Mouse (Mus musculus) hindbrain, embryonic 16.5 days (tissue): ENCODE data around the gene Spred2. TPM values are rescaled to one million over a fixed set of nuclear protein-coding genes. Genes with fewer than 3 reads are reported as not detected.

Experiments used
- ATAC-seq: fragments of 200-750 bp; cut with Nextera tagmentation; 2 replicates; pipeline ENCODE4 v1.8.0; 2017; ENCODE audit warnings: moderate TSS enrichment, moderate library complexity
- H3K27ac ChIP-seq: fragments of 300-500 bp; sonication (generic); 2 replicates; pipeline ENCODE4 v1.5.1; 2014; ENCODE audit warnings: low read depth, mild to moderate bottlenecking, control low read depth, low read length, moderate library complexity
- H3K27me3 ChIP-seq: fragments of 300-500 bp; sonication (generic); replicated peaks from 2 replicates; pipeline ENCODE4 v1.6.1; 2014; ENCODE audit warnings: low read length; ENCODE audit not compliant: control insufficient read depth, insufficient read depth
- H3K36me3 ChIP-seq: fragments of 300-500 bp; sonication (generic); 2 replicates; pipeline ENCODE4 v1.6.1; 2014; ENCODE audit warnings: mild to moderate bottlenecking, low read length, moderate library complexity, mixed read lengths; ENCODE audit not compliant: control insufficient read depth, insufficient read depth
- H3K4me1 ChIP-seq: fragments of 300-500 bp; sonication (generic); 2 replicates; pipeline ENCODE4 v1.6.1; 2014; ENCODE audit warnings: low read depth, low read length; ENCODE audit not compliant: control insufficient read depth, insufficient read depth
- H3K4me2 ChIP-seq: fragments of 300-500 bp; sonication (generic); 2 replicates; pipeline ENCODE4 v1.6.1; 2014; ENCODE audit warnings: mild to moderate bottlenecking, low read length, control low read depth, moderate library complexity
- H3K4me3 ChIP-seq: fragments of 300-500 bp; sonication (generic); 2 replicates; pipeline ENCODE4 v1.5.1; 2014; ENCODE audit warnings: mild to moderate bottlenecking, low read length, control low read depth, moderate library complexity
- H3K9ac ChIP-seq: fragments of 300-500 bp; sonication (generic); 2 replicates; pipeline ENCODE4 v1.6.1; 2014; ENCODE audit warnings: low read depth, mild to moderate bottlenecking, control low read depth, low read length, moderate library complexity
- H3K9me3 ChIP-seq: fragments of 300-500 bp; sonication (generic); 2 replicates; pipeline ENCODE4 v1.6.1; 2014; ENCODE audit warnings: mild to moderate bottlenecking, low read length, moderate library complexity; ENCODE audit not compliant: control insufficient read depth
- WGBS: fragments of 180-500 bp; shearing (Covaris S2); extraction: QIAGEN DNeasy Blood & Tissue Kit; methylation state at CpG from one replicate; pipeline ENCODE4 v1.1.7; 2014; 5-methylcytosine and 5-hydroxymethylcytosine counted together
- polyA plus RNA-seq: library from polyadenylated mRNA; unstranded; fragments of >200 nt; fragmentation: Nextera tagmentation; extraction: Ambion mirVana; gene quantifications from 2 replicates; pipeline ENCODE4 v1.2.1, GENCODE M21; 2015

The Spred2 gene
- polyA plus RNA-seq, 1 experiment from 2014 or later = 7.4 TPM

DNA sequence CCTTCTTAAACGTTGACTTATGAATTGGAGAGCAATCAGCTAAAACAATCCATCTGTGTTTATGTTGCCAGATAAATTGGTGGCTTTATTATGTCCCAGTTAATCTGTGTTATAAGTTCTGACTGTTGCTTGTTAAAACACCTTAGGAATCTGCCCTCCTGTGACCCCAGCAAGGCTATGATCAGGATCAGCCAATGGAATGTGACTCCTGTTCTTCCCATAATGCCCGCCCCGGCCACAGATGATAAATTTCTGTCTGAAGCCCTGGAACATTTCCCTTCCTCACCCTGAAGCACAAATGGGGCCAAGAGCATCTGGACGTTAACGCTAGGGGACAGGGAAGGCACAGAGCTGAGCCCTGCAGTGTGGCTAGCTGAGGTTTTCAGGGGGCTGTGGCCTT, 45.4 kb downstream of the Spred2 start:
- Histone ChIP-seq H3K4me2 (no peak overlapping the region), H3K4me1 (peaks cover 6% of the 10 kb centered on the region), H3K4me3 (no peak overlapping the region), H3K27me3 (no peaks in the 10 kb centered on the region), H3K9ac (no peak overlapping the region), H3K36me3 (no peaks in the 10 kb centered on the region), H3K27ac (no peak overlapping the region), H3K9me3 (no peaks in the 10 kb centered on the region)
- 77% methylated on average over 5 of the region's 5 CpGs for WGBS
- no peak for ATAC-seq

DNA sequence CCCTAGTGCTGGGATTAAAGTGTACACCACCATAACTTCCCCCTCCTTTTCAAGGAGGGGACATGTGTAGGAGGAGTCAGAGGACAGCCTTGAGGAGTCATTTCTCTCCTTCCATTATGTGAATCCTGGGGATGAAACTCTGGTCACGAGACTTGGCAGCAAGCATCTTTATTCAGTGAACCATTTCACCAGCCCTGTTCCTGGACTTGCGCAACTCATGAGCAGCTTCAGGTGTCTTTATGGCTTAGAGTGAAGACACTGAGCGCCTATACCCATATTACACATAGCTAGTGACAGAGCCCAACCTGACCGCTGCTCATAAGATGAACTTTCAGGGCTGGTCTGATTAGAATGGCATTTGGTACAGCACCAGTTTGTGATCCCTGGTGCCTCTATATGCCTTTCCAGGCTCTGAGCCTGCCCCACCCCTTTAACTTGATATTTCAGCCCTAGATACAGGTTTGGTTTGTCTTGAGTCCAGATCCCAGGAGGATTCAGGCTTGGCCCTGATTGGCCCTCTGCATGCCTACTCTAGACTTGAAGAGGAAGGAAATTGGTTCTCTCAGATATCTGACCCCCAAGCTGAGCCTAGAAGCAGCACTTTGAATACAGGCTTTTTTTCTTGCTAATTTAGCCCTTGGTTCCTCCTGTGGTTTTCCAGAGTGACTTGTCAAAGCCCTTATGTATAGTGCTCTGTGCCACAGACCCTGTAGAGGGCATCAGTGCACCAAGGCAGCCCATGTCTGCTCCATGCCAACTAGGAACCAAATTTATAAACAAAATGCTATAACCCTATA, 48.0 kb downstream of the Spred2 start:
- no peak overlapping the region for H3K27ac ChIP-seq
- no peaks in the 10 kb centered on the region for H3K27me3 ChIP-seq
- ATAC-seq = peak; percentile 58; the same call in 1 of the 2 replicates
- H3K9ac ChIP-seq = no peak overlapping the region
- H3K4me3 ChIP-seq = no peak overlapping the region
- no peak overlapping the region for H3K4me2 ChIP-seq
- no peaks in the 10 kb centered on the region for H3K36me3 ChIP-seq
- 88% methylated on average over 4 of the region's 4 CpGs for WGBS
- peaks cover 6% of the 10 kb centered on the region for H3K4me1 ChIP-seq
- H3K9me3 ChIP-seq = no peaks in the 10 kb centered on the region

DNA sequence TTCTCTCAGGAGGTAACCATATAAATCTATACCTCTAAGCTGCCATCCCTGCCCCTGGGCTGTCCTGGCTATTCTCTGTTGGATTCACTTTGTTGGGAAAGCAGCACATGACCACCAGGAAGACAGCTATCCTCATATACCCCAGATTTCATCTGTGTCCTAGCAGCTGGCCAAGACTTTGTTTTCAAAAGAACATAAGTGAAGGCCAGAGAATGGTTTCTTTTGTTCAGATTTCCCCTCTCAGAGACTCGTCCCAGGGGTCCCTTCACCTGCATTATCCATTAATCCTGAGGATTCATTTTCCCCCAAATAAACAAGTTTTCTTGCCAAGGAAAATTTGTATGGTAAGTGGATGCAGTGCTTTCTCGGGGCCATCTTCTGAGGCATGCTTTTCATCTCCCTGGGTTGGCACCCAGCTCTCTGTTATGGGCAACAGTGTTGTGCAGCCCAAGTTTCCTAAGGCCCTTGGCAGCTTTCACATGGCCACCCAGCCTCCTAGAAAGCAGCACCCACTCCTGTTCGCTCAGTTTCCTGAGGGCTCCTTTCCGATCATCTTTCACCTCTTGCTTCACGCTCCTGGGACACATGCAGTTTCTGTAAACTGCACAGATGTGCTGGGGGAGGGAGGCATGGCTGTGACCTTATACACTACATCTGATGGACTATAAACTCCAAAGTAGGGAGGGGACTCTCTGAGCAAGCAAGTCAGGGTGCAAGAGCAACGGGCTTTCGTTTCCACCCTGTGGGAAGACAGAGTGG, 49.0 kb downstream of the Spred2 start:
- 63% methylated on average over 7 of the region's 7 CpGs for WGBS
- Histone ChIP-seq H3K4me3 (no peak overlapping the region), H3K9me3 (no peaks in the 10 kb centered on the region), H3K4me2 (no peak overlapping the region), H3K27ac (no peak overlapping the region), H3K9ac (no peak overlapping the region), H3K36me3 (no peaks in the 10 kb centered on the region), H3K4me1 (peaks cover 6% of the 10 kb centered on the region), H3K27me3 (no peaks in the 10 kb centered on the region)
- no peak for ATAC-seq

DNA sequence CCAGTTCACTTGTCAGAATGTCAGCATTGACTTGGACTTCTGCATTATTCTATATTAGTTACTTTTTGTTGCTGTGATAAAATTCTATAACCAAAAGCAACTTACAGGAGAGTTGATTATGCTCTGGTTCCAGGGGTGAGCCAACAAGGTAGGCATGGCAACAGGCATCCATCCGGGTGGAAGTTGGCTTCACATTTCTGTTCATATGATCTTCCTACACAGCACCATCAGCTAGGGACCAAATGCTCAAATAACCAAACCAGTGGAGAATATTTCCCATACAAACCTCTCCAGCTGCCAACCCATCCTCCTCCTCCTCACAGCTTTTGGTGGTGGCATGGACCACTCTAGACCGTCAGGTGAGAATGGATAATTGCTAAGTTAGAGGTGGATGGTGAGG, 51.9 kb downstream of the Spred2 start:
- Histone ChIP-seq H3K27me3 (no peaks in the 10 kb centered on the region), H3K4me1 (peaks cover 6% of the 10 kb centered on the region), H3K4me3 (no peak overlapping the region), H3K4me2 (no peak overlapping the region), H3K9me3 (no peaks in the 10 kb centered on the region), H3K9ac (no peak overlapping the region), H3K36me3 (no peaks in the 10 kb centered on the region), H3K27ac (no peak overlapping the region)
- no peak for ATAC-seq
- WGBS = 91% methylated on average over 2 of the region's 2 CpGs

DNA sequence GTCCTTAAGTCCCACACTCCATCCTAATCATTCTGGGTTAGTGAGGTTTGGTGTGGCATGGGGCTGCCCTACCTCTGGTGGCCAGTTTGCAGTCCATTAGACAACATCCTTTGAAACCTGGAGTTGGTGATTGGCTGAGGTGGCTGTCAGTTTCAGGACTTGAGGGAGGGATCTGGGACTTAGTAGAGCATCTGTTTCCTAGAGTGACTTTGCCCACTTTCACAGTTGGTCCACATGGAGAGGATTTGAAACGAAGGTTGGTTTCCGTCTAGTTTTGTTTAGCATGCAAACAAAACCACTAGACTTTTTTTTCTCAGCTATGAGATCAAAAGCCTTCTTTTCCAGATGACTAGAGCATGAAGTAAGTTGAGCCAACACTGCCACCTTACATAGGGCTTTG, 53.5 kb downstream of the Spred2 start:
- 79% methylated on average over 2 of the region's 2 CpGs for WGBS
- H3K27me3 ChIP-seq = no peaks in the 10 kb centered on the region
- H3K4me2 ChIP-seq = no peak overlapping the region
- no peak overlapping the region for H3K4me3 ChIP-seq
- H3K9me3 ChIP-seq = no peaks in the 10 kb centered on the region
- peaks cover 8% of the 10 kb centered on the region for H3K4me1 ChIP-seq
- no peak for ATAC-seq
- H3K36me3 ChIP-seq = no peaks in the 10 kb centered on the region
- no peak overlapping the region for H3K9ac ChIP-seq
- no peak overlapping the region for H3K27ac ChIP-seq

DNA sequence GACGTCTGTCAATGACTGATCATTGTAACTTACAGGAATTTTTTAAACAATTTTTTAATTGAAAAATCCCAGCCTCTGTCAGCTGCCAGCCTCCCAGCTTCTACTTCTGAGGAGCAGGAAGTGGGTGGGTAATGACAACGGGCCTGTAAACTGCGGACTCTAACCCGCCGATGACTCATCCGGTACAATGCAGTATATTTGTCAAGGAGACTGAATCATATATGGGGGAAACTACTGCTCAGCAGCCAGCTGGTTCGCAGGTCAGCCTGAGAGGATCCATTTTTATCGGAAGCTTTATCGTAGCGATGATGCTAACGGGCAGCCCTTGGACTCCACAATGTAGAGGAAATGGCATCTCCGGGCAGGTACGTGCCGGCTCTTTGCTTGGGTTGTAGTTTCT, 55.2 kb downstream of the Spred2 start:
- Histone ChIP-seq H3K4me2 (no peak overlapping the region), H3K4me1 (peaks cover 9% of the 10 kb centered on the region; the same call in 1 of the 2 replicates), H3K4me3 (no peak overlapping the region), H3K27ac (no peak overlapping the region), H3K36me3 (no peaks in the 10 kb centered on the region), H3K9me3 (no peaks in the 10 kb centered on the region), H3K27me3 (no peaks in the 10 kb centered on the region), H3K9ac (no peak overlapping the region)
- WGBS = 80% methylated on average over 14 of the region's 14 CpGs
- no peak for ATAC-seq

DNA sequence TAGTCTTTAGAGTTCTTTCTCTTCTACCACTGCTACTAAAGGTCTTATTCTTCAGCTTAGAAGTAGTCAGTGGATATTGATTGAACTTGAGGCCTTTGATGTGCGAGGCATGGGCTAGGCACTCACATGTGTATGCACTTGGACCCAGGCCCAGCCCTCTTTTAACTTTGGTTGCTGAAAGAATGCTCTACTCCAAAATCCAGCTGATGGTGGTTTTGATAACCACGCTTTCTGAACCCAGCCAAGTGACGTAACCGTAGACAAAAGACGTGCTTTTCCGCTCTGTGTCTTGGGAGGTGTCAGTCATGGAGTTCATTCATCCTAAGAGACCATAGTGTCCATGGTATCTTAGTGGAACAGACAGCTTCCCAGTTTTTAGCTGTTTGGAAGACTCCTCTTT, 57.9 kb downstream of the Spred2 start:
- Histone ChIP-seq H3K9ac (no peak overlapping the region), H3K27me3 (no peaks in the 10 kb centered on the region), H3K27ac (no peak overlapping the region), H3K4me3 (no peak overlapping the region), H3K4me1 (peaks cover 17% of the 10 kb centered on the region), H3K36me3 (no peaks in the 10 kb centered on the region), H3K4me2 (no peak overlapping the region), H3K9me3 (no peaks in the 10 kb centered on the region)
- WGBS = 64% methylated on average over 6 of the region's 6 CpGs
- no peak for ATAC-seq

DNA sequence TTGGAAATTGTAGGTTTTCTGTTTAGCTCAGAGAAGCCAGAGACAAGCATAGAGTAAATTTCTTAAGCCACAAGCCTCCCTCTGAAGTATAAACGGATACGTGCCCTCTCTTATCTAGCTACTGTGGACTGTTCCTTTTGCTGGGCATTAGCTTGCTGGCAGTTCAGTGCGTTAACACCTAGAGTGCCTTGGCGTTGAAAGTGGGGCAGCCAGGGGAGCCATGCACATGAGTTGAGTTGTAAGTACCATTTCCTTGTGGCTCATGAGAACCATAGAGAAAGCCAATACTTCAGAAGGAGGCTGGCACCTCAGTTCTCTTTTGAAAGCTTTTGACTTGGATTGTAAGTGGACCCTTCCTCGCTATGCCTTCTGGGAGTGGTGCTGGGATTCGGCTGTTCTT, 58.6 kb downstream of the Spred2 start:
- no peak overlapping the region for H3K27ac ChIP-seq
- peaks cover 24% of the 10 kb centered on the region for H3K4me1 ChIP-seq
- H3K9ac ChIP-seq = no peak overlapping the region
- no peaks in the 10 kb centered on the region for H3K36me3 ChIP-seq
- H3K4me2 ChIP-seq = no peak overlapping the region
- no peak for ATAC-seq
- 67% methylated on average over 6 of the region's 6 CpGs for WGBS
- no peaks in the 10 kb centered on the region for H3K9me3 ChIP-seq
- no peaks in the 10 kb centered on the region for H3K27me3 ChIP-seq
- no peak overlapping the region for H3K4me3 ChIP-seq

DNA sequence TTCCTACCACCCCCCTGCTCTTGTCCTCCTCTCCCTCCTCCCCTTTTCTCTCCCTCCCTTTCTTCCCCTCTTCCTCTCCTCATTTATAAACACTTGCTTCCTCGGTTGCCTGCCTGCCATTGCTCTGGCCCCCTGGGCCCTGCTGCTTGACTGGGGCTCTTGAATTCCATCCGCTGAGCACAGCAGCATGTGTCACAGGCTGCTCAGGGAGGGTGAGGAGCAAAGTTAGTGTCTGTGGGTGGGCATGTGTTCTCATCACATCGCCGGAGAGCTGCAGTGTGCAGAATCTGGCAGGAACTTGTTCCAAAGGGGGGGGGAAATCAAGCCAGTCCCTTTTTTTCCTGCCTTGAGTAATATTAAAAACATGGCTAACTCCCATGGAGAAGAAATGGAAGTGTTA, 59.1 kb downstream of the Spred2 start:
- WGBS = 24% methylated on average over 4 of the region's 4 CpGs
- no peaks in the 10 kb centered on the region for H3K9me3 ChIP-seq
- no peaks in the 10 kb centered on the region for H3K36me3 ChIP-seq
- H3K4me3 ChIP-seq = no peak overlapping the region
- no peaks in the 10 kb centered on the region for H3K27me3 ChIP-seq
- H3K27ac ChIP-seq = no peak overlapping the region
- H3K9ac ChIP-seq = no peak overlapping the region
- peaks cover 24% of the 10 kb centered on the region for H3K4me1 ChIP-seq
- ATAC-seq = no peak
- H3K4me2 ChIP-seq = no peak overlapping the region
